Mouse (Mus musculus) MEL (cell line): Measurements from ENCODE around the gene Dock3. TPM values are rescaled to one million over a fixed set of nuclear protein-coding genes. Genes with fewer than 3 reads are reported as not detected.
A peak's percentile ranks its signal among the peaks of the same experiment; 100 is the strongest.

ENCODE experiments used
- DNase-seq: peaks from one replicate; pipeline ENCODE4 v3.0.0; 2011; ENCODE audit warnings: low read depth, low spot score
- H3K27ac ChIP-seq: 2 replicates; pipeline ENCODE4 v1.5.1; 2012; ENCODE audit warnings: low read depth, mild to moderate bottlenecking, control low read depth, low read length, moderate library complexity; ENCODE audit not compliant: control insufficient read depth
- H3K27me3 ChIP-seq, 2 experiments: fragments of 150-350 bp in 1 of 2; sonication (generic) in 1 of 2; 2 replicates each; pipeline ENCODE4 v1.6.1; 2012; ENCODE audit warnings: low read length in 2 of 2, mild to moderate bottlenecking in 2 of 2, improper control_type of control experiment in 1 of 2, moderate library complexity in 1 of 2; ENCODE audit not compliant: insufficient read depth in 2 of 2, control insufficient read depth in 1 of 2
- H3K36me3 ChIP-seq, 2 experiments: 2 replicates each; pipeline ENCODE4 v1.6.1; 2012 to 2014; ENCODE audit warnings: low read length in 2 of 2, improper control_type of control experiment in 1 of 2, inconsistent platforms in 1 of 2, mild to moderate bottlenecking in 1 of 2; ENCODE audit not compliant: insufficient read depth in 2 of 2, control insufficient read depth in 1 of 2
- H3K4me1 ChIP-seq, 2 experiments: fragments of 150-350 bp in 1 of 2; sonication (generic) in 1 of 2; 2 replicates each; pipeline ENCODE4 v1.6.1; 2012; ENCODE audit warnings: low read length in 2 of 2, improper control_type of control experiment in 1 of 2, mild to moderate bottlenecking in 1 of 2; ENCODE audit not compliant: insufficient read depth in 2 of 2, control insufficient read depth in 1 of 2
- H3K4me3 ChIP-seq, 2 experiments: fragments of 150-350 bp in 1 of 2; sonication (generic) in 1 of 2; 2 replicates each; pipeline ENCODE4 v1.5.1; 2012; ENCODE audit warnings: low read depth in 2 of 2, low read length in 2 of 2, mild to moderate bottlenecking in 2 of 2, moderate library complexity in 2 of 2, control low read depth in 1 of 2, improper control_type of control experiment in 1 of 2; ENCODE audit not compliant: control insufficient read depth in 1 of 2, insufficient read depth in 1 of 2
- H3K79me2 ChIP-seq: 2 replicates; pipeline ENCODE4 v1.6.1; 2012; ENCODE audit warnings: mild to moderate bottlenecking, low read length, moderate library complexity; ENCODE audit not compliant: control insufficient read depth, poor library complexity, insufficient read depth
- H3K9ac ChIP-seq: 2 replicates; pipeline ENCODE4 v1.6.1; 2012; ENCODE audit warnings: low read depth, mild to moderate bottlenecking, control low read depth, low read length, moderate library complexity; ENCODE audit not compliant: control insufficient read depth, poor library complexity, severe bottlenecking
- H3K9me3 ChIP-seq: fragments of 150-350 bp; sonication (generic); replicated peaks from 2 replicates; pipeline ENCODE4 v1.6.1; 2012; ENCODE audit warnings: mild to moderate bottlenecking, low read length, improper control_type of control experiment, moderate library complexity; ENCODE audit not compliant: insufficient read depth
- CTCF ChIP-seq, 3 experiments: IDR thresholded peaks in 2 of 3; conservative IDR thresholded peaks in 1 of 3; 2 replicates each; pipeline ENCODE4 v1.5.1; 2011 to 2012; ENCODE audit warnings: low read length in 3 of 3, low read depth in 2 of 3, mild to moderate bottlenecking in 2 of 3, improper control_type of control experiment in 1 of 3, inconsistent platforms in 1 of 3, mixed read lengths in 1 of 3, moderate library complexity in 1 of 3; ENCODE audit not compliant: control insufficient read depth in 1 of 3, insufficient read depth in 1 of 3, poor library complexity in 1 of 3, severe bottlenecking in 1 of 3
- GABPA ChIP-seq: IDR thresholded peaks from 2 replicates; pipeline ENCODE4 v1.6.1; 2012; ENCODE audit warnings: low read depth, mild to moderate bottlenecking, inconsistent platforms, low read length, improper control_type of control experiment, moderate library complexity
- JUND ChIP-seq: IDR thresholded peaks from 2 replicates; pipeline ENCODE4 v1.6.1; 2011; ENCODE audit warnings: low read depth, mild to moderate bottlenecking, improper control_type of control experiment, low read length
- MAFK ChIP-seq: IDR thresholded peaks from 2 replicates; pipeline ENCODE4 v1.6.1; 2011; ENCODE audit warnings: low read depth, mild to moderate bottlenecking, low read length, improper control_type of control experiment, borderline replicate concordance
- MEF2A ChIP-seq: IDR thresholded peaks from 2 replicates; pipeline ENCODE4 v1.6.1; 2014; ENCODE audit warnings: low read depth, mild to moderate bottlenecking, inconsistent platforms, low read length, improper control_type of control experiment; ENCODE audit not compliant: poor library complexity, insufficient replicate concordance, severe bottlenecking; ENCODE audit errors: extremely low read depth
- USF1 ChIP-seq: IDR thresholded peaks from 2 replicates; pipeline ENCODE4 v1.6.1; 2014; ENCODE audit warnings: low read depth, mild to moderate bottlenecking, inconsistent platforms, low read length, improper control_type of control experiment, moderate library complexity
- ZNF384 ChIP-seq: IDR thresholded peaks from 2 replicates; pipeline ENCODE4 v1.6.1; 2012; ENCODE audit warnings: low read depth, mild to moderate bottlenecking, inconsistent platforms, low read length, improper control_type of control experiment
- polyA plus RNA-seq, 2 experiments: library from polyadenylated mRNA; stranded (reverse) in 1 of 2; unstranded in 1 of 2; fragments of >175 nt in 1 of 2; fragments of >200 nt in 1 of 2; gene quantifications; 2 replicates each; pipeline versions ENCODE4 v1.2.1 to v1.2.4; 2012; ENCODE audit warnings: low replicate concordance in 2 of 2, low read depth in 1 of 2; ENCODE audit not compliant: insufficient read length in 2 of 2, insufficient read depth in 1 of 2, missing spikeins in 1 of 2
- total RNA-seq: library from RNA; depleted of rRNA; stranded (reverse); fragments of 300-350 nt; gene quantifications from 2 replicates; pipeline ENCODE4 v1.2.3, GENCODE M21; 2012; rRNA removed

The Dock3 gene
- total and polyA plus RNA-seq, 3 experiments, result 0.03 to 0.08 TPM; not detected in 1

DNA sequence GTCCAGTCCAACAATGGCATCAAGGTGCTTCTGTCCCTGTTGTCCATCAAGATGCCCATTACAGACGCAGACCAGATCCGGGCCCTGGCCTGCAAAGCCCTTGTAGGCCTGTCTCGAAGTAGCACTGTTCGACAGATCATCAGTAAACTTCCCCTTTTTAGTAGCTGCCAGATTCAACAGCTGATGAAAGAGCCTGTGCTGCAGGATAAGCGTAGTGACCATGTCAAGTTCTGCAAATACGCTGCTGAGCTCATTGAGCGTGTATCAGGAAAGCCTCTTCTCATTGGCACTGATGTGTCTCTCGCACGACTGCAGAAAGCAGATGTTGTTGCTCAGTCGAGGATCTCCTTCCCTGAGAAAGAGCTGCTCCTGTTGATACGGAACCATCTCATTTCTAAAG lies 373.7 kb downstream of the Dock3 start (continued):
- TF ChIP-seq GABPA (no peak), ZNF384 (no peak)
- TF ChIP-seq, all 39 proteins: peak for 17

- Histone ChIP-seq H3K4me1 (peaks cover 2 to 11% of the 10 kb centered on the region in 2 experiments; a peak in 3 of 4 replicates), H3K27ac (no peak overlapping the region), H3K9me3 (no peaks in the 10 kb centered on the region), H3K27me3 (no peaks in the 10 kb centered on the region), H3K4me3 (no peak overlapping the region), H3K79me2 (0 out of 2 replicates have a peak, but pooled peaks cover 2% of the 10 kb centered on the region), H3K9ac (no peak overlapping the region), H3K36me3 (peaks cover 14 to 29% of the 10 kb centered on the region in 2 experiments)
- no peak for DNase-seq
- TF ChIP-seq GABPA (no peak), MAFK (no peak), MEF2A (no peak), JUND (no peak), USF1 (no peak), CTCF (IDR thresholded peaks at IDR 0.05 in 2 of 3, conservative IDR thresholded peaks at IDR 0.05 in 1 of 3; ENCODE audit: control insufficient read depth in 1 of 3, insufficient read depth in 1 of 3, low read depth in 2 of 3, low read length in 3 of 3, poor library complexity in 1 of 3, severe bottlenecking in 1 of 3) (peak in 1 of 3 experiments; percentile 20; a peak in 2 of 6 replicates)
These were observed 375.0 kb downstream of the Dock3 start for GRCm38 (mm10) chr9:106856664-106857063.

Other genes with a start within 250 kb of the Dock3 start
- 36.0 and 49.9 TPM in 2 replicates for gene Mapkapk3, start 58.0 kb upstream of the Dock3 start, total RNA-seq
- 10 to 100 TPM in 1 of 2 experiments, not detected in 1; 42.3 TPM for gene Mapkapk3, start 58.0 kb upstream of the Dock3 start, polyA plus RNA-seq
- 5.1 and 10.0 TPM in 2 replicates for gene Cish, start 64.1 kb upstream of the Dock3 start, total RNA-seq
- gene Cish, start 64.1 kb upstream of the Dock3 start, polyA plus RNA-seq, result 10 to 100 TPM in 1 of 2 experiments, not detected in 1; 24.5 TPM
- 7.5 TPM in 2 replicates for gene Hemk1, start 106.4 kb upstream of the Dock3 start, total RNA-seq
- 10 to 100 TPM in 1 of 2 experiments, not detected in 1; 11.8 TPM for gene Hemk1, start 106.4 kb upstream of the Dock3 start, polyA plus RNA-seq
- 0.35 and 0.36 TPM in 2 replicates for gene 6430571L13Rik, start 108.7 kb upstream of the Dock3 start, total RNA-seq
- gene 6430571L13Rik, start 108.7 kb upstream of the Dock3 start, polyA plus RNA-seq, result under 1 TPM in 1 of 2 experiments, not detected in 1; 0.35 TPM
- 0.20 TPM in 1 of 2 replicates, not detected in the other for gene Cacna2d2, start 167.7 kb upstream of the Dock3 start, total RNA-seq
- gene Cacna2d2, start 167.7 kb upstream of the Dock3 start, polyA plus RNA-seq, result under 1 TPM in 1 of 2 experiments, not detected in 1; 0.67 TPM